Mouse (Mus musculus): Measurements from ENCODE around the gene Tsfm.

Tsfm gene

GRCm38 (mm10) chr10:126984189-126985004 is 46.2 kb downstream of the Tsfm start:
- no peak for DNase-seq

- DNase-seq: no peak
These were observed 47.4 kb downstream of the Tsfm start for GRCm38 (mm10) chr10:126983193-126983725.

GRCm38 (mm10) chr10:126981746-126982145 is 48.9 kb downstream of the Tsfm start:
- DNase-seq: no peak

GRCm38 (mm10) chr10:126980933-126981530 is 49.6 kb downstream of the Tsfm start:
- no peak for DNase-seq

- DNase-seq: no peak
These were observed 50.3 kb downstream of the Tsfm start for GRCm38 (mm10) chr10:126980221-126980932.

GRCm38 (mm10) chr10:126979636-126980151 is 50.9 kb downstream of the Tsfm start:
- peak in 1 of 2 experiments; percentile 43 for DNase-seq

GRCm38 (mm10) chr10:126979121-126979635 is 51.5 kb downstream of the Tsfm start:
- DNase-seq: peak; percentile 46 to 47

- peak; percentile 97 to 98 for DNase-seq
These were observed 52.2 kb downstream of the Tsfm start, which contains the start of gene Ctdsp2 for GRCm38 (mm10) chr10:126978277-126978994. Gene Ctdsp2, plus strand, starts transcription at chr10:126978717.

GRCm38 (mm10) chr10:126977076-126977475 is 53.6 kb downstream of the Tsfm start:
- DNase-seq: no peak

- no peak for DNase-seq
These were observed 54.9 kb downstream of the Tsfm start for GRCm38 (mm10) chr10:126975706-126976105.

- DNase-seq: no peak
These were observed 57.7 kb downstream of the Tsfm start for GRCm38 (mm10) chr10:126972988-126973387.

- no peak for DNase-seq
These were observed 58.5 kb downstream of the Tsfm start for GRCm38 (mm10) chr10:126972051-126972725.

GRCm38 (mm10) chr10:126971363-126972050 is 59.1 kb downstream of the Tsfm start:
- DNase-seq: no peak

- DNase-seq: no peak
These were observed 66.8 kb downstream of the Tsfm start for GRCm38 (mm10) chr10:126963821-126964220.

GRCm38 (mm10) chr10:126962966-126963330 is 67.7 kb downstream of the Tsfm start:
- no peak for DNase-seq

GRCm38 (mm10) chr10:126962271-126962965 is 68.2 kb downstream of the Tsfm start:
- DNase-seq: no peak

- no peak for DNase-seq
These were observed 68.9 kb downstream of the Tsfm start for GRCm38 (mm10) chr10:126961757-126962156.

Measured in thymus, adult 18-20 months (tissue).